Mouse (Mus musculus): ENCODE results near the gene Fgd3. TPM values are rescaled to one million over a fixed set of nuclear protein-coding genes. Genes with fewer than 3 reads are reported as not detected.

Fgd3 gene
- total and polyA plus RNA-seq, 2 experiments from 2014 or later: 2.1 to 12.0 TPM

DNA sequence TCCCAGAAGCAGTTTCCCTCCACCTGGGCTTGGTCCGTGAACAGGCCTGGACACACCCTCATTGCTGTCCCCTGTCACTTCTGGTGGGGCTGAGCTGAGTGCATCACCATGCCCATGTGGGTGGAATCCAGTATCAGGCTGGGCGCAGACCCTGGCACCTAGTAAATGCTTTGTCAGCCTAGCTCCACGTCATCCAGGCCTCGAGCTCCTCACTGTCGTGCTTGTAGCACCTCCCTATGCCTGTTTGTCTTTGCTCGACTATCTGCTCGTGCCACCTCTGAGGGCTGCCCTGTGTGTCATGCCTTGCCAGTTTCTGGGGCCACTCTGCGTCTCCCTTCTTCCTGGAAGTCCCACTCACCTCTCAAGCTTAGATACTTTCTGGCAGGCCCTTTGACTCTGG lies 24.5 kb upstream of the Fgd3 start:
- Histone ChIP-seq H3K9me3 (ENCODE audit: low read length) (no peaks in the 10 kb centered on the region), H3K27me3 (ENCODE audit: insufficient read depth, low read length) (no peaks in the 10 kb centered on the region), H3K36me3 (ENCODE audit: insufficient read depth, low read length) (no peaks in the 10 kb centered on the region), H3K4me1 (ENCODE audit: insufficient read depth, low read length) (peaks cover 16% of the 10 kb centered on the region; the same call in 1 of the 2 replicates), H3K27ac (ENCODE audit: low read depth, low read length) (no peak overlapping the region), H3K4me2 (ENCODE audit: low read depth, low read length, poor library complexity, severe bottlenecking) (no peak overlapping the region), H3K4me3 (ENCODE audit: low read depth, low read length) (no peak overlapping the region), H3K9ac (replicated peaks; ENCODE audit: low read length, poor library complexity, severe bottlenecking) (no peak overlapping the region)
- 88% methylated on average over 8 of the region's 8 CpGs for WGBS
- DNase-seq (ENCODE audit: low spot score) (no peak), ATAC-seq (ENCODE audit: low FRiP score) (no peak)
- TF ChIP-seq CTCF (IDR thresholded peaks at IDR 0.05): no peak

- Histone ChIP-seq H3K4me2 (ENCODE audit: low read depth, low read length, poor library complexity, severe bottlenecking) (peak overlapping the region; percentile 93), H3K27me3 (ENCODE audit: insufficient read depth, low read length) (no peaks in the 10 kb centered on the region), H3K27ac (ENCODE audit: low read depth, low read length) (no peak overlapping the region), H3K9me3 (ENCODE audit: low read length) (no peaks in the 10 kb centered on the region), H3K4me3 (ENCODE audit: low read depth, low read length) (peak overlapping the region; percentile 90), H3K4me1 (ENCODE audit: insufficient read depth, low read length) (peaks cover 16% of the 10 kb centered on the region; the same call in 1 of the 2 replicates), H3K9ac (replicated peaks; ENCODE audit: low read length, poor library complexity, severe bottlenecking) (peak overlapping the region; percentile 87), H3K36me3 (ENCODE audit: insufficient read depth, low read length) (no peaks in the 10 kb centered on the region)
- ATAC-seq (ENCODE audit: low FRiP score) (no peak), DNase-seq (ENCODE audit: low spot score) (no peak)
- TF ChIP-seq CTCF (IDR thresholded peaks at IDR 0.05): no peak
Measured at GRCm38 (mm10) chr13:49342723-49343100, 22.6 kb upstream of the Fgd3 start.

DNA sequence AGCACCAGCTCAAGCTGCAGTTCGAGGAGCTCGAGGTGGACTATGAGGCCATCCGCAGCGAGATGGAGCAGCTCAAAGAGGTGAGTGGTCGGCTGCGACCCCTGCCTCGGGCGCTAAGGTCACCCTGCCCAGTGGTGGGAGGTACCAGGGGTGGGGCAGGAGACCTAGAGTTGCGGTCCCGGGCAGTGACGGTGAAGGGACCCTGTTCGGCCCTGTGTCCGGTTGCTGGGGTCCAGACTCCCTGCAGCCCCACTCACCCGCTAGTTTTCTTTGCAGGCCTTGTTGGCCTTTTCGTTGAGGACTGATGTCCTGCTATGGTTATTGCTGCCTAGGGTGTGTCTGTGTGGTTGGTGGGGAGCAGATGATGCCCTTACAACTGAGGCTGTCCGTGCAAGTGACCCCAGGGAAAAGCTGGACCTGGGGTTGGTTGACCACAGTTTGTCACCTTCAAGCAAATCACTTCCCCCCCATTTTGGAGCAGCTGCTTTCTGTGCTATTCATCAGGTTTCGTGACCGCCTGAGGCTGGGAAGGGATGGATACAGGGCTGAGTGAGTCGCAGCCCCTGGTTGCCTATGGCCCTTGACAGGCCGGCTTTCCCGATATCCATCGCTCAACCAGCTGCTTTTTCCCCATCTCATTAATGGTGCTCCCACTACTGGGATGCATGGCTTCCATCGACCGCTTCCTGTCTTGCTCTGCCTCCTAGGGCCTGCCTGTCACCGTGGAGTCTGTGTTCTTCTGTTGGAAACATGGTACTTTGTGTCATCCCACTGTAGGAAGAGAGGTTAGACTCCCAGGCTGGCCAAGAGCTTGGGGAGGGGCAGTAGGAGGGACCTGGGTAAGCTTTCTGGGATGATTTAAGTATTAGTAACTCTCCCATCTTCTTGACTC lies 22.0 kb upstream of the Fgd3 start:
- peaks cover 16% of the 10 kb centered on the region; the same call in 1 of the 2 replicates for H3K4me1 ChIP-seq (ENCODE audit: insufficient read depth, low read length)
- ATAC-seq (ENCODE audit: low FRiP score) (peak; percentile 10; the same call in 1 of the 2 replicates), DNase-seq (ENCODE audit: low spot score) (no peak)
- H3K36me3 ChIP-seq (ENCODE audit: insufficient read depth, low read length): no peaks in the 10 kb centered on the region
- 6% methylated on average over 25 of the region's 25 CpGs for WGBS
- no peaks in the 10 kb centered on the region for H3K9me3 ChIP-seq (ENCODE audit: low read length)
- H3K4me3 ChIP-seq (ENCODE audit: low read depth, low read length): peak overlapping the region; percentile 90
- no peak for TF ChIP-seq CTCF (IDR thresholded peaks at IDR 0.05)
- peak overlapping the region; percentile 88; the same call in 1 of the 2 replicates for H3K27ac ChIP-seq (ENCODE audit: low read depth, low read length)
- peak overlapping the region; percentile 93 for H3K4me2 ChIP-seq (ENCODE audit: low read depth, low read length, poor library complexity, severe bottlenecking)
- peak overlapping the region; percentile 87 for H3K9ac ChIP-seq (replicated peaks; ENCODE audit: low read length, poor library complexity, severe bottlenecking)
- no peaks in the 10 kb centered on the region for H3K27me3 ChIP-seq (ENCODE audit: insufficient read depth, low read length)

DNA sequence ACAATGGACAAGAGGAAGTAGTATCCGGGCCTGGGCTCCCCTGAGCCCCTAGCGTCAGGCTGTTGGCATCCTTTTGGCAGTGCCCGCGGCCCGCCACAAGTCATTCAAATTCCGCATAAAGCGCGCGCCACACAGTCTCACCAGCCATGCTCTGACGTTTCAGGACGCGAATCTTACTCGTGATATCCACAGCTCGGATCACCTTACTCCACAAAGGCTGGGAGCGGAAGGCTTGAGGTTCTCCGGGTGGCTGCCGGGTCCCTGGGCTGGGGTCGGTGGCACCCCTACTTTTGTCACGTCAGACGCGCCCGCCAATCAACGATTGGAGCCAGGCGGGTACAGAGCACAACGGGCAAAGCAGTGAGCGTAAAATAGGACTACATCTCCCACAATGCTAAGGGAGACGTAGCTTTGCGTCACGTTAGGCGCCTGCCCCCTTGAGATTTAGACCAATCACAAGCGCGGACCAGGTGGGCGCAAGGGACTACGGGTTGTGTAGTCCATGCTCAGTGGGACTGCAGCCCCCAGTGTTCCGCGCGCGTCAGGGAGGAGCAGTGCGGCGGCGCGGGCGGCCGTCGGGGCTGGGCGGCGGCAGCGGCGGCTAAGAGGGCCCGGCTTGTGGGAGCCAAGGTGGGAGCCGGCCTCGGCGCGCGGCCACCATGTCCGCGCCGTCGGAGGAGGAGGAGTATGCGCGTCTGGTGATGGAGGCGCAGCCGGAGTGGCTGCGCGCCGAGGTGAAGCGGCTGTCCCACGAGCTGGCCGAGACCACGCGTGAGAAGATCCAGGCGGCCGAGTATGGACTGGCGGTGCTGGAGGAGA lies 21.1 kb upstream of the Fgd3 start, which contains the start of gene Bicd2:
Gene Bicd2, plus strand, starts transcription at position 574 of the 819 bp plus-strand sequence.
- TF ChIP-seq CTCF (IDR thresholded peaks at IDR 0.05): peak; percentile 46
- Histone ChIP-seq H3K27ac (ENCODE audit: low read depth, low read length) (peak within 1 kb of the TSS; percentile 88), H3K27me3 (ENCODE audit: insufficient read depth, low read length) (no peaks in the 10 kb centered on the region), H3K9ac (replicated peaks; ENCODE audit: low read length, poor library complexity, severe bottlenecking) (peak within 1 kb of the TSS; percentile 87), H3K4me2 (ENCODE audit: low read depth, low read length, poor library complexity, severe bottlenecking) (peak within 1 kb of the TSS; percentile 93), H3K4me3 (ENCODE audit: low read depth, low read length) (peak within 1 kb of the TSS; percentile 90), H3K4me1 (ENCODE audit: insufficient read depth, low read length) (peaks cover 16% of the 10 kb centered on the region; the same call in 1 of the 2 replicates), H3K9me3 (ENCODE audit: low read length) (no peaks in the 10 kb centered on the region), H3K36me3 (ENCODE audit: insufficient read depth, low read length) (no peaks in the 10 kb centered on the region)
- WGBS: under 1% methylated on average over 66 of the region's 74 CpGs
- peak; percentile 100 for DNase-seq (ENCODE audit: low spot score)
- ATAC-seq (ENCODE audit: low FRiP score): peak; percentile 99

GRCm38 (mm10) chr13:49338893-49339546 lies 18.9 kb upstream of the Fgd3 start:
- no peaks in the 10 kb centered on the region for H3K36me3 ChIP-seq (ENCODE audit: insufficient read depth, low read length)
- 74% methylated on average over 7 of the region's 7 CpGs for WGBS
- ATAC-seq (ENCODE audit: low FRiP score) (no peak), DNase-seq (ENCODE audit: low spot score) (peak; percentile 21)
- H3K4me3 ChIP-seq (ENCODE audit: low read depth, low read length): no peak overlapping the region
- no peak overlapping the region for H3K27ac ChIP-seq (ENCODE audit: low read depth, low read length)
- peaks cover 13% of the 10 kb centered on the region; the same call in 1 of the 2 replicates for H3K4me1 ChIP-seq (ENCODE audit: insufficient read depth, low read length)
- no peak overlapping the region for H3K4me2 ChIP-seq (ENCODE audit: low read depth, low read length, poor library complexity, severe bottlenecking)
- no peaks in the 10 kb centered on the region for H3K9me3 ChIP-seq (ENCODE audit: low read length)
- peak; percentile 66 for TF ChIP-seq CTCF (IDR thresholded peaks at IDR 0.05)
- no peaks in the 10 kb centered on the region for H3K27me3 ChIP-seq (ENCODE audit: insufficient read depth, low read length)
- no peak overlapping the region for H3K9ac ChIP-seq (replicated peaks; ENCODE audit: low read length, poor library complexity, severe bottlenecking)

Data from midbrain, postnatal 0 days (tissue).